Mouse (Mus musculus) forebrain, embryonic 10.5 days (tissue): ENCODE results near the gene Rpain. TPM values are rescaled to one million over a fixed set of nuclear protein-coding genes. Genes with fewer than 3 reads are reported as not detected.
A peak's percentile ranks its signal among the peaks of the same experiment; 100 is the strongest.

ENCODE experiments used
- DNase-seq: peaks from one replicate; pipeline ENCODE4 v3.0.0-alpha.2; 2017; ENCODE audit warnings: low spot score; ENCODE audit errors: extremely low spot score
- H3K27ac ChIP-seq: fragments of 300-500 bp; sonication (generic); 2 replicates; pipeline ENCODE4 v1.5.1; 2016; ENCODE audit warnings: mild to moderate bottlenecking
- H3K27me3 ChIP-seq: fragments of 300-500 bp; sonication (generic); 2 replicates; pipeline ENCODE4 v1.6.1; 2016; ENCODE audit warnings: mild to moderate bottlenecking; ENCODE audit not compliant: poor library complexity, severe bottlenecking
- H3K36me3 ChIP-seq: fragments of 300-500 bp; sonication (generic); replicated peaks from 2 replicates; pipeline ENCODE4 v1.6.1; 2016; ENCODE audit warnings: mild to moderate bottlenecking, moderate library complexity
- H3K4me1 ChIP-seq: fragments of 300-500 bp; sonication (generic); 2 replicates; pipeline ENCODE4 v1.6.1; 2016
- H3K4me3 ChIP-seq: fragments of 300-500 bp; sonication (generic); 2 replicates; pipeline ENCODE4 v1.5.1; 2016; ENCODE audit warnings: mild to moderate bottlenecking, moderate library complexity
- H3K9me3 ChIP-seq: fragments of 300-500 bp; sonication (generic); 2 replicates; pipeline ENCODE4 v1.6.1; 2016; ENCODE audit warnings: mild to moderate bottlenecking, moderate library complexity
- WGBS: fragments of 180-500 bp; shearing (Covaris S2); methylation state at CpG from one replicate; pipeline ENCODE4 v1.1.7; 2016; 5-methylcytosine and 5-hydroxymethylcytosine counted together
- polyA plus RNA-seq: library from polyadenylated mRNA; unstranded; fragments of >200 nt; fragmentation: Nextera tagmentation; extraction: Ambion mirVana; gene quantifications from 2 replicates; pipeline ENCODE4 v1.2.1, GENCODE M21; 2016

The Rpain gene
- polyA plus RNA-seq: 83.8 and 93.9 TPM in 2 replicates

- peak within 1 kb of the TSS; percentile 95 for H3K27ac ChIP-seq
- peak within 1 kb of the TSS; percentile 92 for H3K4me3 ChIP-seq
- no peaks in the 10 kb centered on the region for H3K27me3 ChIP-seq
- DNase-seq: peak; percentile 94
- H3K36me3 ChIP-seq: peaks cover 58% of the 10 kb centered on the region
- peaks cover 22% of the 10 kb centered on the region for H3K4me1 ChIP-seq
- no peaks in the 10 kb centered on the region for H3K9me3 ChIP-seq
- WGBS: under 1% methylated on average over 43 of the region's 43 CpGs
Measured at GRCm38 (mm10) chr11:70969821-70970559, at the start of gene Rpain, which contains the start of gene Nup88. TSS of gene Rpain (plus strand) at chr11:70970213. TSS of gene Nup88 (minus strand) at chr11:70969973.

GRCm38 (mm10) chr11:70931461-70931860 is 38.6 kb upstream of the Rpain start:
- Histone ChIP-seq H3K4me1 (no peaks in the 10 kb centered on the region), H3K9me3 (no peaks in the 10 kb centered on the region), H3K36me3 (peaks cover 84% of the 10 kb centered on the region), H3K4me3 (no peak overlapping the region), H3K27me3 (no peaks in the 10 kb centered on the region), H3K27ac (no peak overlapping the region)
- no peak for DNase-seq
- WGBS: 93% methylated on average over 5 of the region's 5 CpGs

- peaks cover 92% of the 10 kb centered on the region for H3K36me3 ChIP-seq
- WGBS: 90% methylated on average over 7 of the region's 7 CpGs
Measured at GRCm38 (mm10) chr11:70935316-70935715, 34.7 kb upstream of the Rpain start.

DNA sequence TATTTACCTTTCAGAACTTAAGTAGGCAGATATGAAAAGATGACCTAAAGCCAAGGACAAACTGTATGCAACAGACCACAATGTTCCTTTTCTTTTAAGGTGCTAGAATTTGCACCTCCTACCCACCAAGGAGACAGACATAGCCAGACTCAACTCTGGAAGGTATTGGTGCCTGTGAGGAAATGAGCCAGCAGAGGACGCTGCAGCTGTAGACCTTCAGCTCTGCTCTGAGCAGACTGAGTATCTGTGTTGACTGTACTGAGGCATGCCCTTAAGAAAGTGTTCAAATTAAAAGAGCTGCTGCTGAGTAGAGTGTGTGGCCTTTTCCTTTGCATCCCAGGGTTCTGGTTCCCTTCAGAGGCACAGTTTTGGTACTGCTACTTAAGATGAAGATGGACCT is 27.4 kb upstream of the Rpain start:
- H3K4me1 ChIP-seq: no peaks in the 10 kb centered on the region
- DNase-seq: no peak
- peaks cover 98% of the 10 kb centered on the region for H3K36me3 ChIP-seq
- no peaks in the 10 kb centered on the region for H3K9me3 ChIP-seq
- 94% methylated on average over 1 of the region's 1 CpGs for WGBS
- H3K4me3 ChIP-seq: no peak overlapping the region
- no peak overlapping the region for H3K27ac ChIP-seq
- H3K27me3 ChIP-seq: no peaks in the 10 kb centered on the region

More at GRCm38 (mm10) chr11:70935316-70935715, 34.7 kb upstream of the Rpain start:
- Histone ChIP-seq H3K27me3 (no peaks in the 10 kb centered on the region), H3K9me3 (no peaks in the 10 kb centered on the region), H3K4me3 (no peak overlapping the region), H3K4me1 (no peaks in the 10 kb centered on the region), H3K27ac (no peak overlapping the region)
- DNase-seq: no peak

DNA sequence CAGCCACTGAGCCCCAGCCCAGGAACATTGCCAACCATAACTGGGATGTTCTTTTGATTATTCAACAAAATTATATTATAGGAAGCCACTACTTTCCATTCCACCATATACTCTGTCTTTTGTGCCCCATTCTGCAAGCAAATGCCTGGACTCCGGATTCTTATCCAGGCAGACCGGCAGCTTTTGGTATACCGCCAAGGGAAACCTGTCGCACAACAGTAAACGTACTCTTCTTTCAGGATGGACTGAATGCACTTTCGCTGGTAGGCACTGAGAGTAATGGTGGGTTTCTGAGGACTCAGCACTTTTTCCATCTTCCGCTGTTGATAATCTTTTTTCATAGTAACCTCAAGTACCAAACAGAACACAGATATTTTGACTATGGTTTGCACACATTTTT is 26.4 kb upstream of the Rpain start:
- Histone ChIP-seq H3K4me1 (no peaks in the 10 kb centered on the region), H3K4me3 (no peak overlapping the region), H3K27me3 (no peaks in the 10 kb centered on the region), H3K36me3 (peaks cover 99% of the 10 kb centered on the region), H3K9me3 (no peaks in the 10 kb centered on the region), H3K27ac (no peak overlapping the region)
- 93% methylated on average over 7 of the region's 7 CpGs for WGBS
- DNase-seq: no peak

DNA sequence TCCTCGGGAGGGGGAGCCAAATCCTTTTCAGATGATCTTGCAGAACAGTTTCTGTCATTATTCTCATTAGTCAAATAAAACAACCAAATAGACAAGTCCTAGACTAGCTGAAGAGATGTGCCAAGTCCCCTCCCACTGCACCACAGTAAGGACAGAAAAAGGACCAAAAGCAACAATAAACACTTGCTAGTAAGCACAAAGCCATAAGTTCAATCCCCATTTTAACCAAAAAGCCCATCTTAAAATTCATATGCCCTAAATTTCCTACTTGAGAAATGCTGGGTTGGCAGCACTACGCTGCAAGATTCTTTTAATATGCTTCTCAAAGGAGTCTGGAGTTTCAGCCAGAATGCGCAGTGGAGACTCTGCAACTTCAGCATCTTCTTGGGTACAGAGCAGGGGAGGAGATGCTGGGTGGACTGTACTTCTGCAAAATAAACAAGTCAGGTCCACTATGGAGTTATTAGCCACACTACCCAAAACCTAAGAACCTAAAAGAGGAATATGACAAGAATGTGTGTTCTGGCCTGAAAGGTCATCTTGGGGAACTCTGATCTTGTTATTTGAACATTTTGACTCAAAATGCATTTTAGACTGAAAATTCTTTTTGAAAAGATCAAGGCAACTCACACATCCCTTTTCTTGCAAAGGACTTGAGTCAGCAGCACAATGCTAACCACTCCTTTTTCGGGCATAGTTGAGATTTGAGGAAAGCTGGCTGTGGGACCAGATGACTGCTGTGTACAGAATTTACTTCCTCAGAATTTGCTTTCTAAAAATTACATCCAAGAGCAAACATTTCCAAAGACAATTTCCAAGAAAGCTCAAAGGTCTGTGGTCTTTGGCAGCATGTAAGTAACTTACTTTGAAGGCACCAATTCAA is 24.8 kb upstream of the Rpain start:
- no peak overlapping the region for H3K27ac ChIP-seq
- H3K36me3 ChIP-seq: peaks cover 100% of the 10 kb centered on the region
- 93% methylated on average over 4 of the region's 4 CpGs for WGBS
- no peak overlapping the region for H3K4me3 ChIP-seq
- no peaks in the 10 kb centered on the region for H3K9me3 ChIP-seq
- no peaks in the 10 kb centered on the region for H3K27me3 ChIP-seq
- no peak for DNase-seq
- no peaks in the 10 kb centered on the region for H3K4me1 ChIP-seq

DNA sequence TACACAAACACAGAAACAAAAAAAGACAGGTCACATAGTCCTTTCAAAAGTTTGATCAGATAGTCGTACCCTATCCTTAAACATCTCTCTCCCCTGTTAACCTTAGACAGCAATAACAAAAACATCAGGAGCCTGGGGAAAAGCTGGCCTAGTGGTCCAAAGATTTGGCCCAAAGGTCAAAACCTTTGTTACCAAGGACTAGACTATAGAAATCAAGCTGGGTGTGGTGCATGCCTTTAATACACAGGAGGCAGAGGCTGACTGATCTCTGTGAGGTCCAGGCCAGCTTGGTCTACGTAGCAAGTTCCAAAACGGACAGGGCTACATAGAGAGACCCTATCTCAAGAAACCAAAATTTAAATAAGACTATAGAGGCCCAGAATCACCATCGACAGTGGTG is 15.3 kb upstream of the Rpain start:
- DNase-seq: no peak
- H3K4me1 ChIP-seq: no peaks in the 10 kb centered on the region
- WGBS: 95% methylated on average over 4 of the region's 4 CpGs
- no peaks in the 10 kb centered on the region for H3K27me3 ChIP-seq
- no peak overlapping the region for H3K4me3 ChIP-seq
- H3K36me3 ChIP-seq: peaks cover 100% of the 10 kb centered on the region
- no peak overlapping the region for H3K27ac ChIP-seq
- H3K9me3 ChIP-seq: no peaks in the 10 kb centered on the region

DNA sequence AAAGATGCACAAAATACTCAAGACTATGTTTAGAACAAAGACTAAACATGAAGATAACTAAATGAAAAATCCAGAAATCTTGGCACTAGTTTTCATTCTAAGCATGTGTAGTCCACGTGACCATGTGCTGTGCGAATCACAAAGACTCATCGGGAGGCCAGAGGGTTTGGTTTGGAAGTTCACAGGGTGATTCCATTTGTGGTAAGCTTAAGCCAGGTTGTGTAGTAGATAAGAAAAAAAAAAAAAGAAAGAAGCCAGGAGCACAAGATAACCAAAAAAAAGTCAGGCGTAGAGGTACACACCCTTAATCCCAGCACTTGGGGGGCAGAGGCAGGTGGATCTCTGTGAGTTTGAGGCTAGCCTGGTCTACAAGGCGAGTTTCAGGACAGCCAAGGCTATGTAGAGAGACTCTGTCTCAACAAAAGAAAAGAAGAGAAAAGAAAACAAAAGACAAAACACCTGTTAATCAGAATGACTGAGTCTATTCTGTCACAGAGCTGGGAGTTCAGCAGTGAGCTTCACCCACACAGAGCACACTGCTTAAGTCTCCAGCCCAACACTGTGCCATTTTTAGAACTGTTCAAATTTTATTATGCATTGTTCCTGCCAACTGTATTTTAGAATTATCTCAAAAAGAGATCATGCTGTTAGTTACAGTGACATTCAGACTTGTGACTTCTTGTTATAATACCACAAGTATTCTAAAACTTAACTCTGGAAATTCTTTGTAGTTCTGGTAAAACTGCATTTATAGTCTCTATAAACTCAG is 9.0 kb upstream of the Rpain start:
- Histone ChIP-seq H3K36me3 (peaks cover 100% of the 10 kb centered on the region), H3K27ac (no peak overlapping the region), H3K4me3 (no peak overlapping the region), H3K4me1 (0 out of 2 replicates have a peak, but pooled peaks cover 5% of the 10 kb centered on the region), H3K9me3 (no peaks in the 10 kb centered on the region), H3K27me3 (no peaks in the 10 kb centered on the region)
- 90% methylated on average over 5 of the region's 5 CpGs for WGBS
- no peak for DNase-seq

DNA sequence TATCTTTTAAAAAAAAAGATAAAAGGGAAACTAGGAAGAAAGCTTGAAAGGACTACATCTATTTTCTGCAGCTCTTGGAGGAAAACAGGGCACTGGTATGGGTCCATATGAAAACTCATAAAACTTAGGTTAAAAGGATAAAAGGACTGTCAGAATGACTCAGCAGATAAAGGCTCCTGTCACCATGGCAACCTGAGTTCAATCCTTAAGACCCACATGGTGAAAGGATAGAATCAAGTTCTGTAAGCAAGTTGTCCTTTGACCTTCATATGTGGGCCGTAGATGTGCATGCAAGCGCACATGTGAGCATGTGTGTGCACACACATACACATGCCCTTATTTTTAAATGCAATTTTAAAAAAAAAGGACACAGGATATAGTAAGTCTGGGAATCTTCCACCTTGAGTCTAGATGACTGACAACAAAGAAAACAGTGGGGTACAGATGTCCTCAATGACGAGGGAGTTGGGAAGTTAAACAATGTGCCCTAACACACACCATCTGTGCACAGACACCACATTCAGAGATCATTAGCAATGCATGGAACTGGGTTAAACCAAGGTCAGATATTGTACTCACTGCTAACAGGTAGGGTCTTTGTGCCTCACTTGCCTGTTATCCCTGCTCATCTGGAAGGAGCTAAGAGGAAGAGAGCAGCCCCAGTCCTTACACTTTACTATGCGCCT is 5.6 kb upstream of the Rpain start:
- Histone ChIP-seq H3K27me3 (no peaks in the 10 kb centered on the region), H3K4me1 (peaks cover 20% of the 10 kb centered on the region), H3K36me3 (peaks cover 80% of the 10 kb centered on the region), H3K9me3 (no peaks in the 10 kb centered on the region), H3K27ac (no peak overlapping the region), H3K4me3 (no peak overlapping the region)
- 78% methylated on average over 4 of the region's 4 CpGs for WGBS
- no peak for DNase-seq

- Histone ChIP-seq H3K36me3 (peaks cover 58% of the 10 kb centered on the region), H3K27me3 (no peaks in the 10 kb centered on the region), H3K27ac (peak overlapping the region; percentile 95), H3K4me3 (peak overlapping the region; percentile 92), H3K9me3 (no peaks in the 10 kb centered on the region), H3K4me1 (peaks cover 26% of the 10 kb centered on the region)
- 1% methylated on average over 25 of the region's 25 CpGs for WGBS
- DNase-seq: no peak
Measured at GRCm38 (mm10) chr11:70969271-70969794, 680 bp upstream of the Rpain start.

DNA sequence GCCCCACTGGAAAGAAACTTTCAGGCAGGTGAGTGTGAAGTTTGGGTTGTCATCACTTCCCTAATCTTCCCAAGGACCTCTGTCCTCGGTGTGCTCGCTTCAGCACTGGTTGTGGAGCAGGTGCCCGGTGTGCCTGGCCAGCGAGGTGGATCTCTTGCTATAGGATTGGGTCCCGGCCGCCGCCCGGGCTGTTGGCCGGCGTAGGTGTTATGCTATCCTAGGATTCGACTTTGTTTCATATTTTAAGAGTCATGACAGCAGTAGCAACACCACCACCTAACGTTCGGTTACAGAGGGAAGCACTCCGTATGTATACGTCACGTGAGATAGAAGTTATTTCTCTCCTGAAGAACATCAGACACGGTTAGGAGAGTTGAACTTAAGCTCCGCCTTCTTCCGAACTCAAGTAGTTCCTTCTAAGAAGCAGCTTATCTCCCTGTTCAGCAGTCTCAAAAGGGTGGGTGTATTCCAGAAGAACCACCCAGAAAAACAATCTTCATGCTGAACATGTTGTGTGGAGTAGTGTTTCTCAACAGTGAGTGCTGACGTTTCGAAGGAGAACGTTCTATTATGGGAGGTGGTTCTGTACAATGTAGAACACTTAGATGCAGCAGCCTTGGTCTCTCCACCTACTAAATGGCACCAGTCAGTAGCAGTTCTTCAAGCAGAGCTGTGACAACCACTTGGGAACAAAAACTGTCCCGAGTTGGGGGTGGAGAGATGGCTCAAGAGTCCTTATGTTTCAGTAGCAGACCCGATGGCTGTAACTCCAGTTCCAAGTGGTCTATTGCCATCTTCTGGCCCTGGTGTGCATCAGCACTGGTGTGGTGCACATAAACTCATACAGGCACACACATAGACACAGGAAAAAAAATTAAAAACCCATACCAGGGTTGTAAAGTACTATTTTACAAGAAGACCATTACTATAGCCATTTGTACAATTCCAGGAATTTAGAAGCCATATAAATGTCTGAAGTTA is 837 bp downstream of the Rpain start:
- H3K27me3 ChIP-seq: no peaks in the 10 kb centered on the region
- peaks cover 58% of the 10 kb centered on the region for H3K36me3 ChIP-seq
- H3K9me3 ChIP-seq: no peaks in the 10 kb centered on the region
- H3K4me1 ChIP-seq: peaks cover 22% of the 10 kb centered on the region
- peak overlapping the region; percentile 95 for H3K27ac ChIP-seq
- 19% methylated on average over 24 of the region's 24 CpGs for whole genome bisulfite sequencing
- peak overlapping the region; percentile 92 for H3K4me3 ChIP-seq
- no peak for DNase-seq
